Mouse (Mus musculus) c-Kit-negative CD71-positive TER-119-positive erythroid progenitor cells, embryonic 14.5 days (primary cell): ENCODE measurements around the gene Dpp3.
A peak's percentile ranks its signal among the peaks of the same experiment; 100 is the strongest.
"Not testable (repeated sequence)": the region's sequence is repeated elsewhere in the genome, so short reads cannot be mapped to it uniquely, and the experiment has no call there.

Experiments used
- DNase-seq: peaks from one replicate; pipeline ENCODE4 v3.0.0-alpha.2; 2013; ENCODE audit warnings: low read depth, low spot score

The Dpp3 gene

DNA sequence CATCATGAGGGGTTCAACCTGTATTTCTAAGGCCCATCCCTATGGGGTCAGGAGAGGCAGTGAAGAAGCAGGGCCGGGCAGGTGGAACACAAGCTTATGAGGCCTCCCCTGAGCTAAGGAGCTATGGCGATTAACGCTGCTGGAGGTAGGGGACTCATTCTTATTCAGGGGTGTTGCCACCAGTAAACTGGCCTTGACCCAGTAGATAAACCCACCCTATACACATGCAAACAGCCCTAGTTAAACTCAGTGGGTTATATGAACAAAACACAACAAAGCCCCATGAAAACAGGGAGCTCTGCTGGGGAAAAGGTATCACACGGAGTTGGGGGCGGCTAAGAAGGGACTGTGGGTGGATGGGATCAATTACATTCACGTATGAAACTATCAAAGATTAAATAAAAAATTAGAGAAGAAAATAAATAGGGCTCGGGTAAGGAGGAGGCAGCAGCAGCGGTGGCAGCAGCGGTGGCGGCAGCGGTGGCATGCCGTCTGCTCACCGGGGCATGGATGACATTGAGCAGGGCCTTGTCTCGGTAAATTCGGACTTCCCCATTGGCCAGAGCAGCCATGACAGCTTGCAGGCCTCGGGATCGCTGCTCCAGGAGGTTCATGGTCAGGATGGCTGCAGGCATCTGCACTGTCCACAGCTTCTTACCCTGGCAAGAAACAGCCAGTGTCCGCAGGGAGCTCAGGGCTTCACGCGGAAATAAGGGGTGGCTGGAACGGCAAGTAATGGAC, 31.1 kb downstream of the Dpp3 start:
- DNase-seq: no peak

DNA sequence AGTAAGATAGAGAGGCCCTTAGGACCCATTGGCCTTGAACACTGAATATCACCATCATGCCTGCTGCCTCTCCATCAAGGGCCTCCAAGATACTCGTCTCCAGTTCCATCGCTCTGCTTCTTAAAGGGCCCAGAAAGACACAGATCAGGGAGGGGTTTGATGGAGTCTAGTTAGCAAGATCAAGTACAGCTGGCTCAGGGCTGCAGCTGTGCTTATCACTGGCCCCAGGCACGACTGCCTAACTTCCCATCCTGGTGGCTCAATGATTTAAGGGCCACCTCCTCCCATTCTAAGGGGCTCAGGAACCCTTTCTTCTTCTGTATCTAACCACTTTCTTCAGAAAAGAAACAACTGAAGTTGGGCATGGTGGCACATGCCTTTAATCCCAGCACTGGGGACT, 36.3 kb downstream of the Dpp3 start:
- DNase-seq: no peak

DNA sequence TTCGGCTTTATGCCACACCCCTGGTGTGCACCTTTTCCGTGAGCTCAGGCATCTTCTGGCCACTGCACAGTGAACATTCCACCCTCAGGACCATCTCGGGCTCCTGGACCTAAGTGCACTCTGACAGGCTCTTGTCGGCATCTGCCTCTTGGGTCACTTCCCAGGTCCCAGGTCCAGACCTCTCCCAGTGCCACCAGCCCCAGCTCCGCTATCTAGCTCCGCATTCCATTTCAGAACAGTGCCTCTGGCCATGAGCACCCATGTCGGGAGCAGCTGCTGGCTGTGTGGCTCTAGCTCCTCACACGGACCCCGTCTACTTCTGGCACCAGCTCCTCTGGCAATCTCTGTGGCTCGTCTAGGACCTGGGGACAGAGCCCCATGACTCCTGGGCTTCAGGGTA, 38.3 kb downstream of the Dpp3 start:
- DNase-seq: no peak

DNA sequence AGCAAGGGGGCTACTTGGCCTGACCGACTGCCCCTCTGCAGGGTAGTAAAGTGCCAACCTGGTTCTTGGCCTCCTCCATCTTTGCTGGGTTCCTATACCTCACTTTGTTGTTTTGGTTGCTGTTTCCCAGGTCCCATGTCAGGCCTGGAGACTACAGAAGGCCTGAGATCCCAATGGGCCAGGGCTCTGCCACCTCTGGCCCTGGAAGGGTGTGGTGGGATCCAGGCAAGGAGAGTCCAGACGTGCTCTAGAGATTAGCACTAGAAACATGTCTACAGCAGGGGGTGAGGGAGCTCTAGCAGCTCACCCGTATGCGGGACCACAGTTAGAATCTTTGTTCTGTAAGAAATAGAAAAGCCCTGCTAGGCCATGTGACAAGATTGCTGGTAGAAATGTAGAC, 44.1 kb downstream of the Dpp3 start:
- DNase-seq: no peak

DNA sequence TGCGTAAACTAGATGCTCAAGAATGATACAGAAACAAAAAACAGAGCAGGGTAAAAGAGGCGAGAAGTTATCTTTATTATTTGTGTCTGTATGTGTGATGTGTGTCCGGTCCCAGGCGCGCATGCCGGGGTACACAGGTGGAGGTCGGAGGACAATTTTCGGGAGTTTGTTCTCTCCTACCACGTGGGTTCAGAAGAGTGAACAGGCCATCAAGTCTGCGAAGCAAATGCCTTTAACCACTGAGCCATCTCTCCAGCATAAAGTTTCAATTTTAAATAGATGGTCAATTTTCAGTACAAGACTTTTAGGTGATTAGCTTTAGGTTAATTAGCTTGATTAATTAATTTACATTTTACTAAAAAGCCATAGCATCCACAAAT, 48.8 kb downstream of the Dpp3 start:
- no peak for DNase-seq

DNA sequence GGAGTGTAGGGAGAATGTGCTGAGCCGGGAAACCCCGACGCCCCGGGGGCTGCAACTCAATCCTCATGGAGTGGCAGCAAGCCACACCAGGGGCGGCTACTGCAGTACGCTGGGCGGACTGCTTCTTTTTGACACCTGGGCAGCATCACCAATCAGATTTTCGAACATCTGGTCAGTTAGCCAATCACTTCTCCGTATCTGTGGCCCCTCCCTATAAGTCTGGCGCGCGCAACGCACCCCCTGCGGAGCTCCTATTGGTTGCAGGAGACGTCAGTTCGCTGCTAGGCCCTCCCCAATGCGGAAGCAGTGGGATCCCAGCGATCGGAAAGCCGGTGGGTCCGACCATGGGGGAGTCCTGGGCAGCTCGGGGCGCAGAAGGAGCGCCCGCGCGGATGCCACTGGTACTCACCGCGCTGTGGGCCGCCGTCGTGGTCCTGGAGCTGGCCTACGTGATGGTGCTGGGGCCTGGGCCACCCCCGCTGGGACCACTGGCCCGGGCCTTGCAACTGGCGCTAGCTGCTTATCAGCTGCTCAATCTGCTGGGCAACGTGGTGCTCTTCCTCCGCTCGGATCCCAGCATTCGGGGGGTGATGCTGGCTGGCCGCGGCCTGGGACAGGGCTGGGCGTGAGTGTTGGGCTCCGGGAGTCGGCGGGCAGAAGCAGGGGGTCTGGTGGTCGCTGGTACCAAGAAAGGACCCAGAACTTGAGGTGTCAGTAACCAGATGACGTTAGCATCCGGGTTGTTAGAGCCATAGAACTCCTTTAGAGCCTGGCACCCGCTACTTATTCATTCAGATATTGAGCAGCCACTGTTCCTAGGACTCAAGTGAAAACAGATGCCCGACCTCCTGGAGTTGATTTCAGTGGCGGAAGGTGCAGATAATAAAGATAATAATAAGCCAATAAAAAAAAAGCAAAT, 49.4 kb downstream of the Dpp3 start, which contains the start of gene Zdhhc24:
Gene Zdhhc24 (plus strand): TSS at position 264 of the 919 bp plus-strand sequence.
- peak; percentile 94 for DNase-seq

DNA sequence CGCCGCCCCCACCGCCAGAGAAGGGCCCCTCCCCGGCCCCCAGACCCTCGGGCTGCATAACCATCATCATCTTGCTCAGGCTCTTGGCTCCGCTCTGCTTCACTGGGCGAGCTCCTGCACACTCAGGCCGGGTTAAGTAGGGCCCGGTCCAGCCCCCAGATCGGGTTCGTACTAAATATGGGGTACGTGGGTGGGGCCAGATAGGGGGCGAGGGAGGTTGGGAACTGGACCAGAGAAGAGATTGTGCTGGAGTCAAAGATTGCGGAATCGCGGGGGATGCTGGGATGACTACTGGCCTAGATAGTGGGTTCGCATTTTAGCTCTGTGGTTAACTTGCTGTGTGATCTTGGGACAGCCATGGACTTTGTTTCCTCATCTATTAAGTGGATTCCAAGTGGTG, 50.3 kb downstream of the Dpp3 start, which contains the start of gene Actn3:
Gene Actn3 (minus strand): TSS at position 125 of the 400 bp plus-strand sequence.
- DNase-seq: no peak

DNA sequence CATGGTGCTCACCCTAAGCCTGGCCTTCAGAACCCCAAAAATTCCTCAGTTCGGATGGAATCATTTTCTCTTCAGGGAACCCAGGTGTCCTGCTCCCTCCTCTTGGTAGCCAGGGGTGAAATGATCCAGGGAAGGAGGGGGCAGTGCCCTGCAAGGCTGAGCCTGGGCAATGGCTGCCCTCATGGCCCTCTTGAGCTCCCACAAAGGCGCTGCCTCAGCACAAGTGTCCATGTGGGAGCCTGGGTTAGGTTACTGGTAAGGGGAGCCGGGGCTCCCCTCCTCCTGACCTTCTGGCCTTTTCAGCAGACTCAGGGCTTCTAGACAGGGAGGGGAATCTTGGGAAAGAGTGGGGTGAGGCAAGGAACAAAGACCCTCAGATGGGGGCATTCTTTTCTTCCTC, 51.3 kb downstream of the Dpp3 start:
- DNase-seq: no peak

DNA sequence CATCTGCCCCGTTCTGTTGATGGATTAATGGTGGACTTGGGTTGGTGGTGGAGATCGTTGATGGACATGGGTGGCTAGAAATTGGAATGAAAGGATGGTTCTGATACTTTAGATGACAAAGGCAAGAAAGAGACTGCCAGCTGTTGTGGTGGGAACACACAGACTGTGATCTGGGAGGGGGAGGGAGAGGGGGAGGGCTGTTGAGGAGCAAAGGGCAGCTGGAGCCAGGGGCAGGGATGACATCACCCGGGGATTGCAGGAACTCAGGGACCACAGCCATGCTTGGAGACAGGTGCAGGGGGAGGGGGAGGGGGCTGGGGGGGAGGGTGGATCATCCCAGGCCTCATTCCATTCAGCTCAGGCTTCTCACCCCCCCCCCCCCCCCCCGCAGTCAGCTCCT, 51.8 kb downstream of the Dpp3 start:
- no peak for DNase-seq

DNA sequence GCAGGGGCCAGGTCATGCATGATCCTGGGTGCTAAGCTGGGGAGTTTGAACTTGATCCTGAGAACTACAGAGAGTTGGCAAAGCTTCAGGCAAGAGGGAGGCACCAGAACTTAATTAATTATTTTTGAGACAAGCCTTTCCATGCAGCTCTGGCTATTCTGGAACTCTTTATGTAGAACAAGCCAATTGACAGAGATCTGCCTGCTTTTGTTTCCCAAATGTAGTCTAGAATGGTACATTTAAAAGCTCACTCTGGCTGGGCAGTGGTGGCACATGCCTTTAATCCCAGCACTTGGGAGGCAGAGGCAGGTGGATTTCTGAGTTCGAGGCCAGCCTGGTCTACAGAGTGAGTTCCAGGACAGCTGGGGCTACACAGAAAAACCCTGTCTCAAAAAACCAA, 53.5 kb downstream of the Dpp3 start:
- not testable (repeated sequence) for DNase-seq

DNA sequence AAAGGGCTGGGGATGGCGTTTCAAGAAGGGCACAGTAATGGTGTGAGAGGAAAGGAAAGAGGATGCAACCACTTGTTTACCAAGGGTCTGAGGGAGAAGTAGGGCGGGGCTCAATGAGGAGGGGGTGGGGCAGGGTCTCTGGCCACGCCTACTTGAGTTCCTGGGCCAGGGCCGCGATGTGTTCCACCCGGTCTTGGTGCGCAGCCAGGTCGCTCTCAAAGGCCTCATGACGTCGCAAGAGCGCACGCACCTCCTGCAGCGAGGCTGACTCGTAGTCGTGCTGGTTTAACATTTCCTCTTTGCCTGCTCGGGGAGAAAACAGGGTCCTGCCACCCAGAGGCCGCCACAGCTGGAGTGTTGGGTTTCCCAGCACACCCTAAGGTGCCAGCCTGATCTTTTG, 62.9 kb downstream of the Dpp3 start:
- DNase-seq: no peak

DNA sequence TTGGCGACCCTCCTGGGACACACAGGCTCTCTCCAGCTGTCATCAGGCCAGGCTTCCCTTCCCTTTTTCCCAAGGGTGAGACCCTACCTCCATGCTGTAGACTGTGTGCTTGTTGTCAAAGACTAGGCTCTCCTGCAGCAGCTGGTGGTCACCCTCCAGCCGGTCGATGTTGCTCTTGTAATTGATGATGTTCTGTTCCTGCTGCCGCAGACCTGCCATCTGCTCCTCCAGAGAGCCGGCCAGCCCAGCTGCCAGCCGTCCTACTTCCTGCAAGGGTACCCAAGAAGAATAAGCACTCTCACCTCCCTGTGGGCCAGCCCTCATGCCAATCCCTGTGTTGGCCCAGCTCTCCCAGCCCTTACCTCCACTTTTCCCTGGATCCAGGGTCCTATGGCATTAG, 65.0 kb downstream of the Dpp3 start:
- no peak for DNase-seq

DNA sequence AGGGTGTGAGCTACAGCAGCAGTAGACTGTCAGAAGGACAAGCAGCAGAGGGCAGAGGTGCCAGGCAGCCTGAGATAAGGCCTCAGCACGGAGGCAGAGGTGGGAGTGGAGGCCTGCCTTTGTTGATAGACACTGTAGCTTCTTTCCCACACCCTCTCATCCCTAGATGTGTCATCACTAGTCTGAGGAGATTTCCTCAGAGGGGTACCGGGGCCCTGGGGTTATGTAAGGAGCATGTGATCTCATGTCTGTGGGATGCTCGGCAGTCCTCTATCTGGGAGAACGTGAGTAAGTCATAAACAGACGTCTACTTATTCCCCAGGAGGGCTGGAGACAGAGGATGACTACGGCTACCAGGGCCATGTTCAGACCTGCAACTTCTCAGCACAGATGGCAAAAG, 69.0 kb downstream of the Dpp3 start:
- DNase-seq: peak; percentile 80
